Mouse (Mus musculus) stomach, embryonic 14.5 days (tissue): Measurements from ENCODE around the gene Nvl. TPM values are rescaled to one million over a fixed set of nuclear protein-coding genes. Genes with fewer than 3 reads are reported as not detected.

Experiments used
- ATAC-seq: fragments of 200-750 bp; cut with Nextera tagmentation; 2 replicates; pipeline ENCODE4 v1.8.0; 2017; ENCODE audit warnings: low read depth, moderate TSS enrichment; ENCODE audit not compliant: insufficient number of reproducible peaks, insufficient read depth, low FRiP score
- H3K27ac ChIP-seq: fragments of 300-500 bp; sonication (generic); 2 replicates; pipeline ENCODE4 v1.5.1; 2014; ENCODE audit warnings: mild to moderate bottlenecking, low read length, moderate library complexity, mixed read lengths
- H3K27me3 ChIP-seq: fragments of 300-500 bp; sonication (generic); 2 replicates; pipeline ENCODE4 v1.6.1; 2014; ENCODE audit warnings: low read length, control low read depth, mixed read lengths; ENCODE audit not compliant: control insufficient read depth, insufficient read depth
- H3K36me3 ChIP-seq: fragments of 300-500 bp; sonication (generic); 2 replicates; pipeline ENCODE4 v1.6.1; 2014; ENCODE audit warnings: mild to moderate bottlenecking, control low read depth, low read length, moderate library complexity, mixed read lengths; ENCODE audit not compliant: control insufficient read depth, insufficient read depth
- H3K4me1 ChIP-seq: fragments of 300-500 bp; sonication (generic); 2 replicates; pipeline ENCODE4 v1.6.1; 2014; ENCODE audit warnings: low read length, control low read depth, mixed read lengths; ENCODE audit not compliant: control insufficient read depth, insufficient read depth
- H3K4me2 ChIP-seq: fragments of 300-500 bp; sonication (generic); replicated peaks from 2 replicates; pipeline ENCODE4 v1.6.1; 2014; ENCODE audit warnings: low read depth, low read length, control low read depth
- H3K4me3 ChIP-seq: fragments of 300-500 bp; sonication (generic); 2 replicates; pipeline ENCODE4 v1.5.1; 2014; ENCODE audit warnings: low read depth, low read length, control low read depth
- H3K9ac ChIP-seq: fragments of 300-500 bp; sonication (generic); replicated peaks from 2 replicates; pipeline ENCODE4 v1.6.1; 2014; ENCODE audit warnings: low read depth, mild to moderate bottlenecking, control low read depth, low read length, moderate library complexity, mixed read lengths
- H3K9me3 ChIP-seq: fragments of 300-500 bp; sonication (generic); 2 replicates; pipeline ENCODE4 v1.6.1; 2016; ENCODE audit warnings: low read depth, low read length, control low read depth; ENCODE audit not compliant: control insufficient read depth
- WGBS: fragments of 180-500 bp; shearing (Covaris S2); extraction: QIAGEN DNeasy Blood & Tissue Kit; methylation state at CpG from one replicate; pipeline ENCODE4 v1.1.7; 2014; 5-methylcytosine and 5-hydroxymethylcytosine counted together
- polyA plus RNA-seq: library from polyadenylated mRNA; unstranded; fragments of >200 nt; fragmentation: Nextera tagmentation; extraction: Ambion mirVana; gene quantifications from 2 replicates; pipeline ENCODE4 v1.2.1, GENCODE M21; 2014

The Nvl gene
- polyA plus RNA-seq, 1 experiment from 2014 or later, result 45.0 TPM

DNA sequence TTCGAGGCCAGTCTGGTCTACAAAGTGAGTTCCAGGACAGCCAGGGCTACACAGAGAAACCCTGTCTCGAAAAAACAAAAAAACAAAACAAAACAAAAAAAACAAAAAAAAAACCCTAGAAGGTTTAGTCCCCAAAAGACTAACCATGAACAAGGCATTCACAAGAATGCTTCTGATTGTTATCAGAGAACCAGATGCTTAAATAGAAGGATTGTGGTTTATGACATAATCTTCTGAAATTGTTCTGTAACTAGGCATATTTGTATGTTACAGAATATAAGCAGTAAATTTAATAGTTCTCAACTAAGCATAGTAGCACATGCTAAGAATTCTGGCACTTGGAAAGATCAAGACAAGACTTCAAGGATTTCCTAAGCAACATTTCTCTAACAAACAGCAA lies 19.9 kb downstream of the Nvl start:
- Histone ChIP-seq H3K27ac (no peak overlapping the region), H3K27me3 (no peaks in the 10 kb centered on the region), H3K36me3 (peaks cover 62% of the 10 kb centered on the region), H3K9me3 (no peaks in the 10 kb centered on the region), H3K4me3 (no peak overlapping the region), H3K4me2 (no peak overlapping the region), H3K4me1 (no peaks in the 10 kb centered on the region), H3K9ac (no peak overlapping the region)
- WGBS, result 95% methylated on average over 2 of the region's 2 CpGs
- ATAC-seq, result no peak

DNA sequence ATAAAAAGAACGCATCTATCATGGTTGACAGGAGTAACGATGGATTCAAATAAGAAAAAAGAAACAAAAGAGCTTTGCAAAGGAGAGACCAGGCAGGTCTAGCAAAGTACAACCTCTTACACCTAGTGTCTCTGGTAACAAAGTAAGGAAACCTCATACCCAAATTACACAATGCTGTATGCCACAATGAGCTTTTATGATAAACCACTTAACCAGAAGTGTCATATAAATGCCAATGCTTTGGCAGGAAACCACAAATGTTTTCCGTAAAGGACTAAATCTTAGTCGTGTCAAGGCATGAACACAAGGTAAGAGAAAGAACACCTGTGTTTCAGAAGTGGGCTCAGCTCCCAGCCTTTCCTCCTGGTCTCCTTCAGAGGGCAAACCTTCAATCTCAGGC lies 26.9 kb downstream of the Nvl start:
- Histone ChIP-seq H3K4me3 (no peak overlapping the region), H3K9ac (no peak overlapping the region), H3K36me3 (peaks cover 48% of the 10 kb centered on the region), H3K4me1 (no peaks in the 10 kb centered on the region), H3K27ac (no peak overlapping the region), H3K9me3 (no peaks in the 10 kb centered on the region), H3K4me2 (no peak overlapping the region), H3K27me3 (no peaks in the 10 kb centered on the region)
- WGBS, result 94% methylated on average over 4 of the region's 4 CpGs
- no peak for ATAC-seq

DNA sequence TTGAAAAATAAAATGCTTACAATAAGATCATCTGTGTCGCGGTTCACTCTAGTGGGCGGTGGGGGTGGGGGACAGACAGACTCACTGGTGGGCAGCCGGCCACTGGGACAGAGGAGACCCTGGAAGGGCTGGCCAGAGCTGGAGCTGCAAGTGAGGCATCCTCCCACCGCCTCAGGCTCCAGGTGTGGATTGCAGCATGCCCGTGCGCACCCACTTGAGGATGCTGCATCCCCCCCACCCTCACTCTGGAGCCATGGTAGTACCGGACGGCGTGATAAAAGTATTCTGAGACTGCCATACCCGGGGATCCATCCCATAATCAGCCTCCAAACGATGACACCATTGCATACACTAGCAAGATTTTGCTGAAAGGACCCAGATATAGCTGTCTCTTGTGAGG lies 54.0 kb downstream of the Nvl start:
- Histone ChIP-seq H3K9ac (no peak overlapping the region), H3K27me3 (no peaks in the 10 kb centered on the region), H3K4me1 (no peaks in the 10 kb centered on the region), H3K4me2 (no peak overlapping the region), H3K9me3 (no peaks in the 10 kb centered on the region), H3K36me3 (peaks cover 21% of the 10 kb centered on the region), H3K27ac (no peak overlapping the region), H3K4me3 (no peak overlapping the region)
- no peak for ATAC-seq
- WGBS, result 78% methylated on average over 12 of the region's 12 CpGs

DNA sequence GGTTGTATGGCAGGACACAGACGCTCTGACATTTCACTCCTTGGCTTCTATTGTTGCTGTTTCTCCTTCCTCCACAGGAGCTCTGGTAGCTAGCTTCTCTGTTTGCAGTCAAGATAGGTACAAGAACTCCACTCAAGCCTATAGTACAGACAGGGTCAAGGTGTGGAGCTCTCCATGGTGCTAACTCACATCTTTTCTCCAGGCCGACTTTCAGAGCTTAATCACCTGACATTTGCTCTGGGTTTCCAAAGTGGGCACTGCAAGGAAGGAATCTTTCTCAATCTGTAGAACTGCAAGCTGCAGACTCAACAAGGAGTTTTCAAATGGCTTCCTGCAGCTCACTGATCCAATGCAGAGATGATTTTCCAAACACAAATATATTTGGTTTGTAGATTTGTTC lies 60.0 kb downstream of the Nvl start:
- Histone ChIP-seq H3K9me3 (no peaks in the 10 kb centered on the region), H3K27me3 (no peaks in the 10 kb centered on the region), H3K4me3 (no peak overlapping the region), H3K36me3 (no peaks in the 10 kb centered on the region), H3K9ac (no peak overlapping the region), H3K4me1 (no peaks in the 10 kb centered on the region), H3K4me2 (no peak overlapping the region), H3K27ac (no peak overlapping the region)
- 29% methylated on average over 2 of the region's 2 CpGs for WGBS
- no peak for ATAC-seq

DNA sequence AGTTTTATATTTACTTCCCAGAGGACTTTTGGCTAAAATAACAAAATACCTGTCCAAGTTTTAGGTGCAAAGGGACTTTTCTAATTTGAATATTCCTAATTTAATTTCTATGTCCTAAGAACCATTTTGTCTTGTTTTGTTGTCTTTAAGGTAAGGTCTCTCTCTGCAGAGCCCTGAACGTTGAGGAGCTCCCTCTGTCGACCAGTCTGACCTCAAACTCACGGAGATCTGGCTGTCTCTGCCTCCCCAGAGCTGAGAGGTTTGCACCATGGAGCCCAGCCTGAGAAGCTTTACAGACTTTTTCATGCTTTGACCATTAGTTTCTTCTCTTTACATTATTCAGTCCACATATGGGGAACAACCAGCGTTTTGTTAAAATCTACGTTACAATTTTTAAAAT lies 70.9 kb downstream of the Nvl start:
- Histone ChIP-seq H3K36me3 (no peaks in the 10 kb centered on the region), H3K4me3 (no peak overlapping the region), H3K4me2 (no peak overlapping the region), H3K27me3 (no peaks in the 10 kb centered on the region), H3K4me1 (no peaks in the 10 kb centered on the region), H3K9ac (no peak overlapping the region), H3K27ac (no peak overlapping the region), H3K9me3 (no peaks in the 10 kb centered on the region)
- ATAC-seq, result no peak
- WGBS, result 39% methylated on average over 5 of the region's 5 CpGs

DNA sequence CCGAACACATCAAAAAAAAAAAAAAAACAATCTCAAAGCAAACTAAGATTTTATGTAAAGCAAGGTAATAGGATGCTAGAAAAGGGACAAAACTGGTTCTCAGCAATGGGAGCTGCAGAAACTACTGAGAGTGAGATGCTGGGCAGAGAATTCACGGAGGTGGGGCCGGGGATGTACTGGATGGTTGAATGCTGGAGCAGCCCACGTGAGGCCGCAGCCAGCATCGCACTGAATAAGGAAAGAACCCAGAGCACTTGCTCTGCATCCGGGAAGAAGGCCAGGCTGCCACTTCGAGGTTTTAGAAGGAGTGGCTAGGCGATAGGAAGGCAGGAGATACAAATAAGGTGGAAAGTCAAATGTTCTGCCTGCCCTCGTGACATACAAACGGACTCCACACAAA lies 74.3 kb downstream of the Nvl start:
- 64% methylated on average over 11 of the region's 11 CpGs for WGBS
- Histone ChIP-seq H3K4me1 (no peaks in the 10 kb centered on the region), H3K4me3 (no peak overlapping the region), H3K4me2 (no peak overlapping the region), H3K36me3 (no peaks in the 10 kb centered on the region), H3K27ac (no peak overlapping the region), H3K9me3 (no peaks in the 10 kb centered on the region), H3K27me3 (no peaks in the 10 kb centered on the region), H3K9ac (no peak overlapping the region)
- ATAC-seq, result no peak

DNA sequence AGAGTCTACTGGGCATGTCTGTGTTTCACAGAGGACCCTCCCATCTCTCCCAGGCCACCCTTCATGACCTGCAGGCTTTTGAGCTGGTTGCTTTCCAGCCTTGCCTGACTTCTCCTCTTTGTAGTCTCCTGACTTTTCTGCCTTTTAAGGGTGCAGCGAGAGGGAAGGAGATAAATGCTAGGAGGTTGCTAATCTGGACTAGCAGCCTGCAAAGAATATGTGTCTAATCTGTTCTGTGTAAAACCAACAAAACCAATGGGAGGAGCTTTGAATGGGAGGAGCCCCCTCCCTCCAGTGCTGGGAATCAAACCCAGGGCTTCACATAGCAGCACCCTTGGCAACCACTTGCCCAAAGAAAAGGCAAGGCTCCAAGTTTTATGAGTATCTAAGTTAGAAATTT lies 75.7 kb downstream of the Nvl start:
- H3K4me2 ChIP-seq, result no peak overlapping the region
- H3K36me3 ChIP-seq, result no peaks in the 10 kb centered on the region
- H3K9ac ChIP-seq, result no peak overlapping the region
- 80% methylated on average over 1 of the region's 1 CpGs for WGBS
- no peak for ATAC-seq
- no peak overlapping the region for H3K27ac ChIP-seq
- H3K27me3 ChIP-seq, result no peaks in the 10 kb centered on the region
- H3K9me3 ChIP-seq, result no peaks in the 10 kb centered on the region
- no peak overlapping the region for H3K4me3 ChIP-seq
- no peaks in the 10 kb centered on the region for H3K4me1 ChIP-seq

DNA sequence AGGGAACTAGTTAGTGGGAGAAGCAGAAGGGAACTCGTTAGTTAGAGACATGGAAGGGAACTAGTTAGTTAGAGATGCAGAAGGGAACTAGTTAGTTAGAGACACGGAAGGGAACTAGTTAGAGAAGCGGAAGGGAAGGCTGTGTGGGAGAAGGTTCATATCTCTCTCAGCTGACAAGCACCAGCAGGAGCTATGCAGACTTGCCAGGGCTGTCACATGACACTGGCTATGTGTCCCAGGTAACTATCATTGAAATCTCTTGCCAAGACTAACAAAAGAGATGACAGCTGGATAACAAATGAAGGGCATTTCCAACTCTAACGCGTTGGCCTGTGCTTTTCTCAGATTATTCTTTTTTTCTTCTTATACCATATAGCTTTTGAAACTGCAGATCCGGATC lies 79.4 kb downstream of the Nvl start:
- Histone ChIP-seq H3K27me3 (no peaks in the 10 kb centered on the region), H3K9me3 (no peaks in the 10 kb centered on the region), H3K4me1 (no peaks in the 10 kb centered on the region), H3K9ac (no peak overlapping the region), H3K27ac (no peak overlapping the region), H3K4me3 (no peak overlapping the region), H3K4me2 (no peak overlapping the region), H3K36me3 (no peaks in the 10 kb centered on the region)
- ATAC-seq, result no peak
- 63% methylated on average over 6 of the region's 6 CpGs for WGBS

DNA sequence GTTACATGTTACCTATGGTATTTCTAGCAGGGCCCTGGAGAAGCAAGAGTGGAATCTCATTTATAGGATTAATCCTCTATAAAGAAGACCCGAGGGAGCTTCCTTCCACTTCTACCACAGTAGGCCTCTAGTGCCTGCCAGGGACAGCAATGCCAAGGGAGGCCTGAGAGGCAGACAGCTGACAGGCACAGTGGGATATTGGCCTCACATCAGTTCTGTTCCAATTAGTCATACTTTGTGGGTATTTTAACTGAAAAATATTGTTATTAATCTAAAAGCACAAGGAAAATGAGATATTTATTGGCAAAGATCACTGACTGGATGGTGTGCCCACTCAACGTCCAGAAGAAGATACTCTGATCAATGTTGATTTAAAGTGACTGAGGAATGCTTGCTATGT lies 80.0 kb downstream of the Nvl start:
- no peak for ATAC-seq
- Histone ChIP-seq H3K4me3 (no peak overlapping the region), H3K4me2 (no peak overlapping the region), H3K27me3 (no peaks in the 10 kb centered on the region), H3K9me3 (no peaks in the 10 kb centered on the region), H3K36me3 (no peaks in the 10 kb centered on the region), H3K27ac (no peak overlapping the region), H3K9ac (no peak overlapping the region), H3K4me1 (no peaks in the 10 kb centered on the region)
- WGBS, result 55% methylated on average over 2 of the region's 2 CpGs
